Mouse (Mus musculus) spleen, adult 12 weeks (tissue): Measurements from ENCODE around the gene Coro2b.
A peak's percentile ranks its signal among the peaks of the same experiment; 100 is the strongest.

ENCODE experiments used
- DNase-seq: peaks from one replicate; pipeline ENCODE4 v3.0.0; 2022; ENCODE audit warnings: low spot score

Coro2b gene

DNA sequence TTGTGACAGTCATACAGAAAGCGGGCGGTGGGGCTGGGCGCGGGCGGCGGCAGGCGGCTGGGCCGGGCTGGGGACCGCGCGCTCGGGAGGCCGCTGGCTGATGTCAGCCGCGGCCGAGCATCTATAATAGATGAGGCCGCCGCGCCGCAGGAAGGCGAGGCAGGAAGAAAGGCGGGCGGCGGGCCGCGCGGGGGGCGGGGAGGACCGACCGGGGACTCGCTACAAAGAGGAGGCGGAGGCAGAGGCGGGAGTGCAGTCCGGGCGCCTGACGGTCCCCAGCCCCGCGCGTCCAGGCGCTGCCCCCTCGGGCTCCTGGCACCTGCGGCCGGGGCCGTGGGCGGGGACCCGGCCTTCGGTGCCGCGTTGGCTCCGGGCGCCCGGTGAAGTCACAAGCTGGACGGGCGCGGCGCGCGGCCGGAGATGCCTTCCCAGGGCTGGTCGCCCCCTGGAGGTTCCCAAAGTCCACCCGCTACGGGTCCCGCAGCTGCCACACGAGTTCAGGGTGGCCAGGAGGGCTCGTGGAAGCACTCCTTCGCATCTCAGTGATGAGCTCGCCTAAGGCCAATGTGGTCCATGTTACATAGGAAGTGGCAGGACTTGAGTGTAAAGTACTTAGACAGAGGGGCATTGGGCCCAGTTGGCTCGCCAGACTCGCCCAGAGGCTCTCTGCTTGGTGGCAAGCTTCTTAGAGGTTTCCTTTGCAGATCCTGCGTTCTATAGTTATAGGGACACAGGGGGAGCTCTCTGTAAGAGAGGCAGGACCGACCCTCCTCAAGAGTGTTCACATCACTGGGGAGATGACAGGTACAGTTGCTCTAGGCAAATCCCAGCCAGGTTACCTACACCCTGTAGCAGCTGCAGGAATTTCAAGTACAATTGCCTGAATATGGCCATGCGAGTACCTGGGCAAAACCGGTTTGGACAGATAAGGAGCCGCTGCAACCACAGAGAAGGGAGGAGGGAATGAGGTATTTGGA lies at the start of gene Coro2b:
Coro2b (minus strand) TSS at position 390 of the 977 bp plus-strand sequence.
- DNase-seq, result no peak

DNA sequence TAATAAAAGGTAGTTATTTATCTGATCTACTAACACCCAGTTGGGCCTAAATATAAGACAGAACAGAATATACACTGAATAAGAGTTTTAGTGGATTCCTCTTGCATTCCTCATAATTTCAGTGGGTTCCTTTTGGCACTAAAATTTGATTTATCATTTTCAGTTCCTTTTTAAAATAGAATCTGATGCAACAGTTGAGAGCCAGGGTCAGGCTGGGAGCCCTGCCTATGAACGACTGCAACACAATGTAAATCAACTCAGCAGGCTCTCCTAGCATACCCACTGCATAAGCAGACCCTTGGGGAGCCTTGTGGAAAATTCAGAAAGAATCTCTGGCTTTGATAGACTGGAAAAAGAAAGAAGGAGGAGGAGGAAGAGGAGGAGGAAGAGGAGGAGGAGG lies 40.7 kb upstream of the Coro2b start:
- DNase-seq, result no peak

DNA sequence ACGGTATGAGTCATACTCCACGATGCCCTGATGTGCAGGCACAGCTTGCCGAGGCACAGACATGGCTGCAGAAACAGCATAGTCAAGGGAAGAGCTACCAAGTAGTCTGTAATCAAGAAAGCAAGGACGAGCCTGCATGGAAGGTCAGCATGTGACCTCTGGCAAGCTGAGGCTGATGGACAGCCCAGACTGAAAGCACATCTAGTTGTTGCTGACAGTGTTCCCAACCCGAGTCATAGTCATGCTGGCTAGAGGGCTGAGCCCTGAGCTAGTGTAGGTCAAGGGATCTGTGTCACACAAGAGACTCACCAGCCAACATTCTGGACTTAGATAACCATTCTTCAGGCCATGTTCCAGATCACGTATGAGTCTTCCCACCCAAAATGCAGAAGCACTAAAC lies 32.3 kb upstream of the Coro2b start:
- no peak for DNase-seq

DNA sequence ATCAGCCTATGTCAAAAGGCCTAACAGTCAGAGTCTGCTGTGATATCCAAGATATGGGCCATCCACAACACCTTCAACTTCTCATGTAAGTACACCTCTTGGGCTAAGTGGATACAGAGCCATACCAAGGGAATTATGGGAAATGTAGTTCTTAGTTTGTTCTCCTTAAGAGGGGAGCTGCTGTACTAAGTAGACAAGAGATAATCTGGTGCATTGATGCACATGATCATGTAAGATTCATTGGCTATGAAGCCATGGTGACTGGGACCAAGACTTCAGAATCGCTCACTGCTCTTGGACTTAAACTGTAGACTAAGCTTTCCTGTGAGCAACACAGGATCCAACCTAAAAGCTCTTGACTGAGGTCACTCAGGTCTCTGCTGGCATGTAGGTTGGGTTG lies 31.0 kb upstream of the Coro2b start:
- DNase-seq, result no peak

DNA sequence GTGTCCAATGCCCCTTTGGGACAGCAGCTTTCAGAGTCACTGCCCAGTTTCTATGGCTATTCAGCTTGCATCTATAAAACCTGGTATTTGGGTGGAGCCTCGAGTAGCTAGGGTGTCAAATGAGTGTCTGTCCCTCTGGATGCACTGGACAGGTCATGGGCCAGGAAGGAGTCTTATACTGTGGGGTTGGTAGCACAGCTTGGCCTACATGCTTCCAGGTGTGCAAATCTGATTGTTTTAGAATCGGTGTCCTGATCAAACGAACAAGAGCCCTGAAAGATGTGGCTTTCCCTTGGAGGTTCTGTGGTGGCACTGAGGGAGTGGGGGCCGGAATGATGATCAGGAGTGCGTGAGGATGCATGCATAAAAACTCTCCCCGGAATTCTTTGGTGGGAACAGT lies 25.4 kb upstream of the Coro2b start:
- no peak for DNase-seq

DNA sequence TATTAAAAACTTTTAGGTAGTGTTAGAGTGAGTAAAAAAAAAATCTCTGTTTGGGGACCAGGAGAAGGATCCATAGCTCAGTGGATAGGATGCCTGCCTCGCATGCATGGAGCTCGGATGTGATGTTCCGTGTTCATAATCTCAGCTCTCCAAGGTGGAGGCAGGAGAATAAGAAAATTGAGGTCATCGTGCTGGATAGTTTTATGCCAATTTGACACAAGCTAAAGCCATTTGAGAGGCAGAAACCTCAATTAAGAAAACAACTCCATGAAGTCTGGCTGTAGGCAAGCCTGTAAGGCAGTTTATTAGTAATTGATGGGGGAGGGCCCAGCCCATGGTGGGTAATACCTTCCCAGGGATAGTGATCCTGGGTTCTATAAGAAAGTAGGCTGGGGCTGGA lies 23.6 kb upstream of the Coro2b start:
- DNase-seq, result no peak

DNA sequence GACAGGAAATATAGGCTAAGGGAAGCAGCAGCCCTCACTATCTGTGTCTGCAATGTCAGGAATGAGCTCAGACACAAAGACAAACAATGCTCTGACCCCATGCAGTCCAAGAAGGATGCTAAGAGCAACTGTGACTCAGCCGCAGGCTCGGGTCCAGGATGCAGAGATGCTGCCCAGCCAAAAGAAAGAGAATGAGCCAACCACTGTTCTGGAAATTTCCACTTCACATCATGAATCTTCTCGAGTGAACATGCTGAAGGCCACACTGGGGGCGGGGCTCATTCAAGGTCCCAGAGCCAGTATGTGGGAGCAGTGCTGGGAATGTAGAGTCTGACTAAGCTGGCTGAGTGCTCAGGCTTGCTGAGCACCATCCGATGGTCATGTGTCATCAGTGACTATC lies 23.2 kb upstream of the Coro2b start:
- DNase-seq, result no peak

DNA sequence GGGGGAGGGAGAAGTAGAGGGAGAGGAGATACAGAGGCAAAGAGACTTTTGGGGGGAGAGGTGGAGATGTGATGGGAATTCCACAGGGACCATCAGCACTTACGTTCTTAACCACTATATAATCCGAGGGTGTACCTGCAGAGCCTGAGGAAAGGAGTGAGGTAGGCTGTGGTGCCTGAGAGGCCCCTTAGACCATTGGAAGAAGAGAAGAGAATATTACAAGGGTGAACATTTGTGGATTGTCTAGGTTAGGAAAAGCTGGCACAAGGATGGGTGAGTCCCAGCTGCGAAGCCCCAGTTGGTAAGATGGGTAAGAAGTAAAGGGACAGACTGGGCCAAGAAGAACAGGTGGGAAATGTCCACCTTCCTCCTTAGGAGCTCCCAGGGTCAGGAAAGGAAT lies 22.6 kb upstream of the Coro2b start:
- DNase-seq, result no peak

DNA sequence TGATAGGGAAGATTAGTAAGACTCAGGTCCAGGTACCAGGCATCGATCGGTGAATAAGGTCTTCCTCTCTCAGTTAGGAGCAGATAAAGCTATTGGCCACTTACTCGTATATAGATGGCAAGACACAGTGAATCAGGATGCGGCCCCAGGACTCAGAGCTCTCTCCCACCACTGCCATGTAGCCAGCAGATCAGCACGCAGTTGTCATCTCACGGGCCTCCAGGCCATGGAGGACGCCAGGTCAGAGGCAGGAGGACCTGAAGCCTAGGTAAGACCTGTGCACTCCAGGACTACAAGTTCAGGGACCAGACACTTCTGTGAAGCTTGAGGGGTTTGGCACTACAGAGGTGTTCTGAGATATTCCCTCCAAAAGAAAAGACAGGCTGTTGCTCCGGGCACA lies 21.2 kb upstream of the Coro2b start:
- DNase-seq, result no peak

DNA sequence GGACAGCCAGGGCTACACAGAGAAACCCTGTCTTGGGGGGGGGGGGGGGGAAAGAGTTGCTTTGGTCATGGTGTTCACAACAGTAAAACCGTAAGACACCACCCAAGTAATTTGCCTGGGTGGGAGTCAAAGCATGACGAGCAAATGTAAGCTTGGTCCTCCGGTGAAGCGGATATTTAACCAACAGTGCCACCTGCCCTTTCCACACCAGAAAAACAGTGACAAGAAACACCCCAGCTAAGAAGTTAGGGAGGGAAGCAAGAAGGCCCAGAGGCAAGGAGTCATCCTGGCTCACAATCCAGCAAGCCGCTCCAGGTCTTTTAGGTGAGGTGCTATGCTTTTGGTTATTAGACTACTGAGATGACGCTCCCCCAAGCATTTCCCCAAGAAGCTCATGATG lies 19.9 kb upstream of the Coro2b start:
- DNase-seq, result no peak

DNA sequence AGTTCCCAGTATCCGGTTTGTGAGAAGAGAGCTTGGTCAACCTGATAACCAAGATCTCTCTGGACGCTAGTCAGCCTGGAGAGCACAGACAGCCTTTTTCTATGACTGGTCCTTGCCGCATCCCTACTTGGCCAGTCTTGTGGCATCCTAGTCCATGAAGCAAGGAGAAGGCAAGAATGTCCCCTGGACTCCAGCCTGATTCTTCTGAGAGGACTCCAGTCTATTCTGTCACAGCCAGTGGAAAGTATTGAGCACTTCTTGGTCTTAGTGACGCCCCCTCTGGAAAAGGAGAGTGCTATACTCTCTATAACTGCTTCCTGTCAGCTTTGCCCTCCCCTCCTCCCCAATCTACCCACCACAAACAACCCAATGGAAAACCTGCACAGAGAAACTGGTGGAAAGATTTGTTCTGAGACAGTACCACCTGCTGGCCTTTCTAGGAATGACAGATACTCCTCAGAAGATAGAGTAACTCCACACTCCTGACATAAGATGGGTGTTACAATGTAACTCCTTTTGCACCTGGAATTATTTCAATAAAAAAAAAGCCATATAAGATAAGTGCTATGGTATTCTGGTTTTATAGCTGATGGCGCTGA lies 18.5 kb upstream of the Coro2b start:
- no peak for DNase-seq

DNA sequence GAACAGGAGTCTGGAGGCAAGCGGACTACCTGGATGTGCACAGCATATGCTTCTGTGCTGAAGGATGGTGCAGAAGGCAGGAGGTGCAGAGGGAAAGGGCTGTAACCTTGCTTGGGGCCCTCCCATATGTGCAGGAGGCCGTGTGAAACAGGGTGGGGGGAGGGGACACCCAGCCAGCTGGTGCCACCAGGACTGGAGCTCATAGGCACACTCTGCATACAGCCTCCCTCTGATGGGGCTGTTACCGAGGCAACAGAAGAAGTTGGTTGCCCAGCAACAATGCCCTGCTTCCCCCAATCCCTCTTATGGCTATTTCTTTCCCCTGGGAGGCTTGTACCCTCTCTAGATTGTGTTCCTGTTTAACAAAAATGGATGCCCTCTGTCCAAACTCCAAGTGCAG lies 17.8 kb upstream of the Coro2b start:
- no peak for DNase-seq

DNA sequence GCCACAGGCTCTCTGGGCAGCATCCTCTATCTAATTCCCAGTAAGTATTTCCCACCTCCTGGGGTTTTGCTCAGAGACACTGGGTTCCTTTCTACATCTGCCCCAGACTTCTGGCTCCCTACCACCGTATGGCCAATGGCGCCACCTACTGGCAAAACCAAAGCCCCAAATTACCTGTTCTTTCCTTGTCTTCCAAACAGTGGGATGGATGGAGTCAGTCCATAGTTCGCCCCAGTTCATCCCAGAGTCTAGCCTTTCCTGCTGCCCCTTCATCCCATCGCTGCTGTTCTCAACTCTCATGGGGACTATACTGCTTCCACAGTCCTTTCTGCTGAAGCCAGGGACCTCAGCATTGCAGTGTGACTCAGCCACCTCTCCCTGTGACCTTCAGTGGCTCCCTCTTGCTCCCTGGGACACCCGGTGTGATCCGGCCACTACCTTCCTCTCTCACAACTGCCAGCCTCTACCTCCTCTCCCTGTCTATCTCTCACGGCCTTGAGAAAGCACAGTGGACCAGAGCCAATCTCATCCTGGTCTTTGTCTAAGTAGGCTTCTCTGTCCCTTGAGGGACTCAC lies 16.6 kb upstream of the Coro2b start:
- peak; percentile 15 for DNase-seq

DNA sequence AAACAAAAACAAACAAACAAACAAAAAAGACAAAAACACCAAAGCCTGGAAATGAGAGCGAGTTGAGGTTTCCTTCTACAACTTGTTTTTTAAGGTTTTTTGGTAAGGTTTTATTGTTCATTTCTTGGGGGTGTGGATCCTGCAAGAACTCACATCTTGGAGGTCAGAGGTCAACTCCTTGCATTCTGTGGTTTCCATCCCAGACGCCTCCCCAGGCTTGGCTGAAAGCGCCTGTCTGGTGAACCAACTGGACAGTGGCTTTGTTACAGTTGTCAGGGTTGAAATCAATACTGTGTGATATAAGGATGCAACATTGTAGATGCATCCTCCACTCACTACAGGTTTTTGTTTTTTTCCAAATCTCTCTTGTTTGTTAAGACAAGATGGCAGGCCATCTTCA lies 14.7 kb upstream of the Coro2b start:
- no peak for DNase-seq

DNA sequence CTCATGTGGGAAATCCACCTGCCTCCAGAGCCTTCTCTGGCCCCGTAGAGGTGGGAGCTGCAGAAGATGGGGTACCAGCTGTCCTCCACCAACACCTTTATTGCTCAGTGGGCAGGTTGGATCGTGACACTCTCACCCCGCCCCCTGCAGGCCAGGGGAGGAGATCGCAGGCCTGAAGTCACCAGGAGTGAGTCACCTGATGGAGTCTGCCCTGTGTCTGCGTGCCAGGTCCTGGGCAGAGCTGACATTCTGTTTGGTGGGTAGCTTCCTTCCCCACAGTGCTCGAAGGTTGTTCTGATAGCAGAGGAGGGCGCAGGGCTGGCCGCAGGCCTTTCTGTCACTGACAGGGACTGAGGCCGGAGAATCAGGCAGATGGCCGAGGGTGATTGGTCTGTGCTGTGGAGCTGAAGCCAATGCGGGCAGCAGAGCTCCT lies 13.8 kb upstream of the Coro2b start:
- peak; percentile 31 for DNase-seq

DNA sequence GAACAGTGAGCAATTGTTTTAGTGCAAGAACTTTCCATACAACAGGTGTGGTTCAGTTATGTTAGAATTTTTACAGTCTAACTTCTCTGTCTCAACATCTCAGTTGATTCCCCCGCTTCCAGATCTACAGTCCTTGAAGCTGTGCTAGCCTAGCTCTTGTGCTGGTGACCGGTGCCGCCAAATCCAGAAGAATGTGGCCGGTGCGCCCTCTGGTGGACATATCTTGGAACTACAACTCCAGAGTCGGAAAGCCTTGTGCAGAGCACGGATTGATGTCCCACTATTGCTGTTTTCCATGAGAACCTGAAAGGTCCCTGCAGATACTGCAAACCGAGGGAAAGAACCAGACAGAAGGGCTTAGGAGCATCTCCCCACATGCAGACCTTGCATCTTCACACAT lies 13.0 kb upstream of the Coro2b start:
- DNase-seq, result peak; percentile 51

DNA sequence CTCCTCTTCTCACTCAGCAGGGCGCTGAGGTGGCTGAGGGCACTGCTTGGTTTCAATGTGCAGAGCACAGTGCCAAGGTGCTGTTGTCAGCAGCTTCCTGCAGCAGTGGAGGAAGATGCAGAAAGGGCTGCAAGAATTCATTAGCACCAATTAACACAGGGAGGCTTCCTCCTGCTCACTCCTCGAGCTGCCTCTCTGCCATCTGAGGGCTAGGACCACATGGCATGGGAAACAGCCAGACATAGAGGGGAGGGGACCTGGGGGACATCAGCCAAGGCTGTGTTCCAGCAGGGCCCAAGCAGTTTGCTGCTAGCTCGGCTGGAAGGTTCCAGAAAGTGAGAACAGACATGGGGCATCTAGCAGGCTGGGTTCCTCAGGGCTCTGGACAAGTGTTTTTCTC lies 10.6 kb upstream of the Coro2b start:
- DNase-seq, result no peak

DNA sequence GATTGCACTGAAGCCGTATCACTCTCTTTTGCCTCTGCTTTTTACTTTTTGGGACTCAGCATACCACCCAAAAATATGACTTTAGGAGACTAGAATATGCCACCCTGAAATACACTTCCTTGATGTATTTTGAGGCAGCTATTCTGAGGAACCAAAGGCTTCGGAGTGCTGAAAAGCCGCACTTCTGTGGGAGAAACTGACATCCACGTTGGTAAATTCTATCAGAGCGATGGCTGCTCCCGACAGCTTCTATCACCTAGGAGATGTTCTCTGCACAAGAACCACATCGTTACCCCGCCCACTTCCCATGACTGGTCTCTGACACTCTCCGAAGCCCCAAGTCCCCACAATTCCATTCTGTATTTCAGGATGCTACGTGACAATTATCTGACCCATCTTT lies 8.0 kb upstream of the Coro2b start:
- no peak for DNase-seq

DNA sequence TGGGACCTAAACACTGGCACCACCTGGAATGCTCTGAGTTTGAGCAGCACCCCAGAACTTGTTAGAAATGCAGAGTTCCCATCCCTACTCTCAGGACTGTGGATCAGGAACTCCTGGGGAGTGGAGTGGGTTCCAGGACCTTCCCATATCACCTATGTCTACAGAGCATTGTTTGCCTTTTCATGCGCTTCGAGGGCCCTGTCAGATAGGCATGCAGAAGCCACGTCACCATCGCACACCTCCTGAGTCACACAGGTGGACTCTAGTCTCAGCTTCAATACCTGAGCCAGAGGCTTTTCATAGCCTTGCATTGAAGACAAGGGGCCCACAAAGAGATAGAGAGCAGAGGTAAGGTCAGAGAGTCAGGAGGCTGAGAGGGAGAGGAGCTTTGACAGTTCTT lies 7.0 kb upstream of the Coro2b start:
- no peak for DNase-seq

DNA sequence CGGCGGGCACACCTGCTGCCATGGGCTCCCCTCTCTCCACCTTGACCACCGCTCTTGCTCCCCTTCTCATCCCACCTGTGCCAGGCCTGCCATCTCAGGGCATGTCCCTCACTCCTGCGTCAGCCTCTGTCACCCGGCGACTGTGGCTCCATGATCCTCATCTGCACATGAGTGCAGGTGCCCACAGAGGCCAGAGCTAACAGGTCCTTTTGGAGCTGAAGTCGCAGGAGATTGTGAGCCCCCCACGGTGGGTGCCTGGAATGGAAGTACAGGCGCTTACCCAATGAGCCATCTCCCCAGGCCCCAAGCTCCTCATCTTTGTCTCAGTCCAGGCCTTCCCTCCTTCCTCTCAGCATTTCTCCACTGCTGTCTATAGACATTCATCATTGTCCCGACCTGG lies 4.8 kb upstream of the Coro2b start:
- DNase-seq, result no peak

DNA sequence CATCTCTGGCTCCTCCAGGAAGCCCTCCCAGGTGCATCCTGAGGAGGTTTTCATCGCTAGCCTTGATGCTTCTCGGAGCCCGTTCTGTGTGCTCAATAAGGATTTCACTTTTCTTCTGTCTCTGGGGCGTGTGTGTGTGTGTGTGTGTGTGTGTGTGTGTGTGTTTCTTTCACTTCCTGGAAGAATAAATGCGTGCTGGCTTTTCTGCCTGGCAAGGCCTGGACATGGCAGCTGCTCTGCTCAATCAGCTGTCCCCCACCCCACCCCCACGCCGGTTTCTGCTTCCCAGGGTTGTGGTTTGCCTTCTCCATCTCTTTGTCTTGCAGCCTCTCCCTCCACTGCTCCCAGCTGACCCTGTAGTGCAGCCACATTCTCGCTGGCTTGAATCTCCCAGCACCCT lies 4.3 kb upstream of the Coro2b start:
- no peak for DNase-seq

DNA sequence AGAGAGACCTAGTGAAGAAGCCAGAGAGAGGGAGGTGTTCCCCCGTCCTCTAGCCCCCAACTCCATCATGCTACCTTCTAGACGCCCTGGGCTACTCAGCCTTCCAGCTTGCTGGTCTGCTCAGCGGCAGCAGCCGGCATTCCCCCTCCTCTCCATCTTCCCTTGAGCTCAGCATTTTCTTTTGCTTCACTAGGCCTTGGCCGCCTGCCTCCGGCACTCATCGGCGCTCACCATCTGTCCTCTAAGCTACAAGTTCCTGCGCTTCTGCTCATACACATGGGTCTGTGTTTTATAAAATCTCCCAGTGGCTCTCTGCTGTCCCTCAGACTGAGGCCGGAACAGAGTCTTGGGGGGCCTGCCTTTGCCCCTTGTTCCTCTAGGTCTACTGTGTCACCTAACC lies 3.9 kb upstream of the Coro2b start:
- DNase-seq, result no peak

DNA sequence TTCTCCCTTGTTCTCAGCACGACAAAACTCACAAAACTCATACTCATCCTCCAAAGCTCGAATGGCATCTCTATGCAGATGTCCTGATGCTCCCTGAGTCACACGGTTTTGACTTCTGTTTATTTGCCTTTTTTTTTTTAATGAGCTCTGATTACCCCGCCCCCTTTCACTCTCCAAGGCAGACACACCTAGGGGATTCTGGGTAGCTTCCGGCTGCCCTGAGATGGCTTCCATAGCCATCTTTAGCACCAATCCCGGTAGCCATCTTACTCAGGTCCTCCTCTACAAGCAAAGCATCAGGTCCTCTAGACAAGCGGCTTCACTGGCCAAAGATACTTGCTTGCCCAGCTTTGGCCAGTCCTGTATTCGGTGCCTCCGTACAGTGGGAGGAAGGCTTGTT lies 3.3 kb upstream of the Coro2b start:
- DNase-seq, result no peak
